Mouse (Mus musculus): ENCODE results near the gene Dlk1.
"Not testable (repeated sequence)": the region's sequence is repeated elsewhere in the genome, so short reads cannot be mapped to it uniquely, and the experiment has no call there.

Dlk1 gene

GRCm38 (mm10) chr12:109486525-109486924, 33.9 kb downstream of the Dlk1 start:
- not testable (repeated sequence) for DNase-seq

GRCm38 (mm10) chr12:109491701-109492100, 39.1 kb downstream of the Dlk1 start:
- DNase-seq, result no peak

GRCm38 (mm10) chr12:109493381-109493780, 40.8 kb downstream of the Dlk1 start:
- DNase-seq, result no peak

GRCm38 (mm10) chr12:109495016-109495644, 42.5 kb downstream of the Dlk1 start:
- DNase-seq, result peak in 1 of 2 experiments; percentile 7

- no peak for DNase-seq
These were observed 43.8 kb downstream of the Dlk1 start for GRCm38 (mm10) chr12:109496397-109496796.

- no peak for DNase-seq
These were observed 48.4 kb downstream of the Dlk1 start for GRCm38 (mm10) chr12:109500992-109501391.

GRCm38 (mm10) chr12:109502360-109503040, 49.9 kb downstream of the Dlk1 start:
- no peak for DNase-seq

- no peak for DNase-seq
These were observed 55.1 kb downstream of the Dlk1 start for GRCm38 (mm10) chr12:109507693-109508092.

GRCm38 (mm10) chr12:109508495-109509454, 56.2 kb downstream of the Dlk1 start:
- no peak for DNase-seq

GRCm38 (mm10) chr12:109509531-109510137, 57.0 kb downstream of the Dlk1 start:
- DNase-seq, result no peak

- no peak for DNase-seq
These were observed 57.6 kb downstream of the Dlk1 start for GRCm38 (mm10) chr12:109510247-109510646.

- no peak for DNase-seq
These were observed 58.8 kb downstream of the Dlk1 start for GRCm38 (mm10) chr12:109511456-109511855.

GRCm38 (mm10) chr12:109512151-109512907, 59.7 kb downstream of the Dlk1 start:
- DNase-seq, result no peak
